Mouse (Mus musculus): ENCODE data around the gene Cd300ld2. TPM values are rescaled to one million over a fixed set of nuclear protein-coding genes. Genes with fewer than 3 reads are reported as not detected.

The Cd300ld2 gene
- polyA plus RNA-seq (2015; fragmentation: Nextera tagmentation; extraction: Ambion mirVana), result 0.93 TPM in 1 of 2 replicates, not detected in the other

DNA sequence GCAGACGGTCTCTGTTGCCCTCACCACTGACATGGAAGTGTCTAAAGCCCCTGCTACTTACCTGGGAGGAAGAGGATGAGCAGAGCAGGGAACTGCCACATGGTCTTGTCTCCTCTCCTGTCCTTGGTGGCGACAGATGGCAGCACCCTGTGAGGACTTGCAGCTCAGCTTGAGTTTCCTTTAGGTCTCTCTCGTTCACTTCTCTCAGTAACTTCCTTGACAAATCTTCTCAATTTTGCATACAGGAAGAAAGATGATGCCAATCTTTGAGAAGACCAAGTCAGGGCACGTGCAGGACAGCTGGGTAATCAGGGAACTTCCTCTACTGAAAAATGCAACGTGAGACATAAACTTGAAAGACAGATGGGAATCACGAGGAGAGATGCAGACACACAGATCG is at the start of gene Cd300ld2:
Cd300ld2 (minus strand) TSS at position 101 of the 400 bp plus-strand sequence.

DNA sequence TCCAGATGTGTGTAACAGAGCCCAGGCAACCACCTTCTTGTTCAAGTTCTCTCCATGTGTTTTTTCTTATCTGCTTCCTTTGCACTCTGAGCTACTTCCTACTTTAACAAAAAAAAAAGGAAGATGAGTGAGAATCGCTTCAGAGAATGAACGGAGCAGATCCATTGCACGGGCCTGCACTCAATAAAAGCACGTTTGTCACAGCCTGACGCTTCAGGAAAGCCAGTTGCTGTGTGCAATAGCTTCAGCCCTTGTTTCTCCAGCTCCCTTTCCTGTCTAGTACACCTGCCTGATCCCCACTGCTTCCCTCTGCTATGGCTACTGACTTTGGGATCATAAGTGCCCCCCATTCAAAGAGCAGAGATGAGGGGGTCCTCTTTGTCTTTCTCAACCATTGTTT is 46.1 kb upstream of the Cd300ld2 start, which contains the start of gene Cd300e:
Cd300e (minus strand) TSS at position 101 of the 400 bp plus-strand sequence.

DNA sequence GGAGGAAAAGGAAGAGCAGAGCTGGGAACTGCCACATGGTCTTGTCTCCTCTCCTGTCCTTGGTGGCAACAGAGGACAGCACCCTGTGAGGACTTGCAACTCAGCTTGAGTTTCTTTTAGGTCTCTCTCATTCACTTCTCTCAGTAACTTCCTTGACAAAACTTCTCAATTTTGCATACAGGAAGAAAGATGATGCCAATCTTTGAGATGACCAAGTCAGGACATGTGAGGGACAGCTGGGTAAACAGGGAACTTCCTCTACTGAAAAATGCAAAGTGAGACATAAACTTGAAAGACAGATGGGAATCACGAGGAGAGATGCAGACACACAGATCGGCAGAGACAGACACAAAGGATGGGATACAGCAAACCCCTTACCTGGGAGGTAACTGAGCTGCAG is 32.3 kb upstream of the Cd300ld2 start, which contains the start of gene Cd300ld3:
Cd300ld3 (minus strand) TSS at position 151 of the 400 bp plus-strand sequence.

DNA sequence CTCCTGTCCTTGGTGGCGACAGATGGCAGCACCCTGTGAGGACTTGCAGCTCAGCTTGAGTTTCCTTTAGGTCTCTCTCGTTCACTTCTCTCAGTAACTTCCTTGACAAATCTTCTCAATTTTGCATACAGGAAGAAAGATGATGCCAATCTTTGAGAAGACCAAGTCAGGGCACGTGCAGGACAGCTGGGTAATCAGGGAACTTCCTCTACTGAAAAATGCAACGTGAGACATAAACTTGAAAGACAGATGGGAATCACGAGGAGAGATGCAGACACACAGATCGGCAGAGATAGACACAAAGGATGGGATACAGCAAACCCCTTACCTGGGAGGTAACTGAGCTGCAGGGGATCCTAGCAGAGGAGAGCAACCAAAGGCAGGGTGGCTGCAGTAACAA is 21.7 kb upstream of the Cd300ld2 start, which contains the start of gene Cd300ld5:
Cd300ld5 (minus strand) TSS at position 101 of the 400 bp plus-strand sequence.

DNA sequence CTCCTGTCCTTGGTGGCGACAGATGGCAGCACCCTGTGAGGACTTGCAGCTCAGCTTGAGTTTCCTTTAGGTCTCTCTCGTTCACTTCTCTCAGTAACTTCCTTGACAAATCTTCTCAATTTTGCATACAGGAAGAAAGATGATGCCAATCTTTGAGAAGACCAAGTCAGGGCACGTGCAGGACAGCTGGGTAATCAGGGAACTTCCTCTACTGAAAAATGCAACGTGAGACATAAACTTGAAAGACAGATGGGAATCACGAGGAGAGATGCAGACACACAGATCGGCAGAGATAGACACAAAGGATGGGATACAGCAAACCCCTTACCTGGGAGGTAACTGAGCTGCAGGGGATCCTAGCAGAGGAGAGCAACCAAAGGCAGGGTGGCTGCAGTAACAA is 10.9 kb upstream of the Cd300ld2 start, which contains the start of gene Cd300ld4:
Cd300ld4 (minus strand) TSS at position 101 of the 400 bp plus-strand sequence.

DNA sequence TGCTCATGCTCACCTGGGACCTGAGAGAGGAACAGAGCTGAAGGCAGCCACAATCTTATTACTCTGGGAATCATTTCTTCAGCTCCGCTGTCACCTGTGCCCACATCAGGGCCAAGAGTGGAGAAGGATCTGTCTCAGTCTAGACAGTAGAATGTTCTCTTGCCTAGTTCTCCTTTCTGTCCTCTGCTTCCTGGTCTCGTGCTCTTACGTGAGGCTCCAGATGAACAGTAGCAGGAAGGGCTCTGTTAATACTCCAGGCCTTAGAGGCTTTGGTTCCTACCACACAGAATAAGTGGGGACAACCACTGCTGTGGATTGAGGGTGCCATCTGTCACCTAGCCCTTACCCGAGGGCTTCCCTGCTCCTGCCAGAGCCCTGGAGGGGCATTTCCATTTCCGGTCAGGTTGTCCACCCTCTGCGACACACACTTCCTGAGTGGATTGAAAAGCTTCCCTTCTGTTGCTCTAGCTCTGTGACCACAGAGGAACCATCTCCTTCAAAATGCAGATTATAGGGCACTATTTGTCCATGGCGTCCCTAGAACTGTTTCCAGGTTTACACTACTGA is 14.4 kb downstream of the Cd300ld2 start, which contains the start of gene Cd300c2:
Cd300c2 (minus strand) TSS at position 407 of the 567 bp plus-strand sequence.

DNA sequence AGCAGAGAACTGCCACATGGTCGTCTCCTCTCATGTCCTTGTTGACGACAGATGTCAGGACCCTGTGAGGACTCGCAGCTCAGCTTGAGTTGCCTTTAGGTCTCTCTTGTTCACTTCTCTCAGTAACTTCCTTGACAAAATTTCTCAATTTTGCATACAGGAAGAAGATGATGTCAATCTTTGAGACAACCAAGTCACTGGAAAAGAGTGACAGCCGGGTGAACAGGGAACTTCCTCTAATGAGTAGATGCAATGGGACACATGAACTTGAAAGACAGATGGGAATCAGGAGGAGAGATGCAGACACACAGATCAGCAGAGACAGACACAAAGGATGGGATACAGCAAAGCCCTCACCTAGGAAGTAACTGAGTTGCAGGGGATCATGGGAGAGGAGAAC is 26.2 kb downstream of the Cd300ld2 start, which contains the start of gene Cd300ld:
Cd300ld (minus strand) TSS at position 130 of the 400 bp plus-strand sequence.

DNA sequence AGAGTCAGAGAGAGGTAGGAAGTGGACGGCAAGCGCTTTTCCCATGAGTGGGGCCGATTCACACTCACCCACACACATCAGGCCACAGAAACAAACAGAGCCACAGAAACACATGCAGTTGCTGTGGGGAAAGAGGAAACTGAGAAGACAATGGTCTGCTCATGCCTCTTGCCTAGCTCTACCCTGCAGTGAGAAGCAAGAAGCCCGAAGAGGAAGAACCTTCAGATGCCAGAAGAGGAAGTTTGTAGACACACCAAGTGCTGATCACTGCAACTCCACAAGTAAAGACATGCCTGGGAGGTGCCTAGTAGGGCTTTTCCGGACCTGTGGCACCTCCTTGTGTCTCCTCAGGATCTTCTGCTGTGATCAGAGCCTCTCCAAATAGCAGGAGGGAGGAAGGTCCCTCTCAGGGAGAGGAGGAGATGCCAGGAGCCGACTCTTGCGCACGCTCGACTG is 47.2 kb downstream of the Cd300ld2 start, which contains the start of gene Cd300c:
Cd300c (minus strand) TSS at position 406 of the 456 bp plus-strand sequence.

Other genes starting within 250 kb of the Cd300ld2 start
- 0.15 and 0.24 TPM in 2 replicates for gene Btbd17, start 220.2 kb downstream of the Cd300ld2 start, polyA plus RNA-seq (2015; fragmentation: Nextera tagmentation; extraction: Ambion mirVana)
- not detected in 2 replicates for gene Gpr142, start 217.3 kb downstream of the Cd300ld2 start, polyA plus RNA-seq (2015; fragmentation: Nextera tagmentation; extraction: Ambion mirVana)
- 7.5 and 9.6 TPM in 2 replicates for gene Gprc5c, start 165.0 kb downstream of the Cd300ld2 start, polyA plus RNA-seq (2015; fragmentation: Nextera tagmentation; extraction: Ambion mirVana)
- gene Cd300a, start 126.2 kb downstream of the Cd300ld2 start, polyA plus RNA-seq (2015; fragmentation: Nextera tagmentation; extraction: Ambion mirVana), result 3.9 and 5.4 TPM in 2 replicates
- 0.68 and 0.81 TPM in 2 replicates for gene Cd300lb, start 81.8 kb downstream of the Cd300ld2 start, polyA plus RNA-seq (2015; fragmentation: Nextera tagmentation; extraction: Ambion mirVana)
- gene Cd300c, start 47.0 kb downstream of the Cd300ld2 start, polyA plus RNA-seq (2015; fragmentation: Nextera tagmentation; extraction: Ambion mirVana), result not detected in 2 replicates
- 0.95 and 1.3 TPM in 2 replicates for gene Cd300ld, start 26.3 kb downstream of the Cd300ld2 start, polyA plus RNA-seq (2015; fragmentation: Nextera tagmentation; extraction: Ambion mirVana)
- 8.8 and 8.9 TPM in 2 replicates for gene Cd300c2, start 14.3 kb downstream of the Cd300ld2 start, polyA plus RNA-seq (2015; fragmentation: Nextera tagmentation; extraction: Ambion mirVana)
- 0.21 TPM in 1 of 2 replicates, not detected in the other for gene Cd300ld4, start 10.8 kb upstream of the Cd300ld2 start, polyA plus RNA-seq (2015; fragmentation: Nextera tagmentation; extraction: Ambion mirVana)
- gene Cd300ld5, start 21.6 kb upstream of the Cd300ld2 start, polyA plus RNA-seq (2015; fragmentation: Nextera tagmentation; extraction: Ambion mirVana), result 0.46 TPM in 1 of 2 replicates, not detected in the other
- gene Cd300ld3, start 32.2 kb upstream of the Cd300ld2 start, polyA plus RNA-seq (2015; fragmentation: Nextera tagmentation; extraction: Ambion mirVana), result not detected in 2 replicates
- gene Cd300e, start 46.0 kb upstream of the Cd300ld2 start, polyA plus RNA-seq (2015; fragmentation: Nextera tagmentation; extraction: Ambion mirVana), result 0.22 TPM in 1 of 2 replicates, not detected in the other
- gene Rab37, start 75.2 kb upstream of the Cd300ld2 start, polyA plus RNA-seq (2015; fragmentation: Nextera tagmentation; extraction: Ambion mirVana), result 0.80 and 1.4 TPM in 2 replicates
- gene Cd300lf, start 117.8 kb upstream of the Cd300ld2 start, polyA plus RNA-seq (2015; fragmentation: Nextera tagmentation; extraction: Ambion mirVana), result 2.1 and 3.0 TPM in 2 replicates
- gene Slc9a3r1, start 147.1 kb upstream of the Cd300ld2 start, polyA plus RNA-seq (2015; fragmentation: Nextera tagmentation; extraction: Ambion mirVana), result 38.7 and 39.4 TPM in 2 replicates
- gene Tmem104, start 171.3 kb upstream of the Cd300ld2 start, polyA plus RNA-seq (2015; fragmentation: Nextera tagmentation; extraction: Ambion mirVana), result 10.0 and 10.9 TPM in 2 replicates
- 20.1 and 32.7 TPM in 2 replicates for gene Nat9, start 171.7 kb upstream of the Cd300ld2 start, polyA plus RNA-seq (2015; fragmentation: Nextera tagmentation; extraction: Ambion mirVana)